Mouse (Mus musculus): ENCODE data around the gene Gm21883. TPM values are rescaled to one million over a fixed set of nuclear protein-coding genes. Genes with fewer than 3 reads are reported as not detected.
"Not testable (repeated sequence)": the region's sequence is repeated elsewhere in the genome, so short reads cannot be mapped to it uniquely, and the experiment has no call there.

Gm21883 gene
- polyA plus RNA-seq (2014; fragmentation: Nextera tagmentation; extraction: Ambion mirVana): not detected in 2 replicates

- DNase-seq (ENCODE audit: low spot score); H3K36me3 ChIP-seq (ENCODE audit: control insufficient read depth, insufficient read depth, low read length); ATAC-seq (ENCODE audit: low read depth); H3K27me3 ChIP-seq (replicated peaks; ENCODE audit: control insufficient read depth, insufficient read depth, low read length); H3K4me1 ChIP-seq (ENCODE audit: control insufficient read depth, insufficient read depth, low read length); H3K9me3 ChIP-seq (ENCODE audit: control insufficient read depth, low read length); H3K27ac ChIP-seq (replicated peaks; ENCODE audit: low read depth, low read length); H3K4me2 ChIP-seq (ENCODE audit: low read depth, low read length); H3K9ac ChIP-seq (ENCODE audit: low read depth, low read length); H3K4me3 ChIP-seq (ENCODE audit: low read depth, low read length): not testable (repeated sequence)
- no CpG with 5 or more reads among the region's 1 CpGs for WGBS
Measured at GRCm38 (mm10) chrX:31574183-31574582, at the start of gene Gm21883. Gm21883 (minus strand) TSS chrX:31574283.

GRCm38 (mm10) chrX:31618820-31619219 lies 44.7 kb upstream of the Gm21883 start, which contains the start of gene Spin2e:
Spin2e (minus strand) TSS chrX:31618920.
- not testable (repeated sequence) for H3K27me3 ChIP-seq (replicated peaks; ENCODE audit: control insufficient read depth, insufficient read depth, low read length); H3K4me2 ChIP-seq (ENCODE audit: low read depth, low read length); H3K9me3 ChIP-seq (ENCODE audit: control insufficient read depth, low read length); ATAC-seq (ENCODE audit: low read depth); H3K9ac ChIP-seq (ENCODE audit: low read depth, low read length); DNase-seq (ENCODE audit: low spot score); H3K36me3 ChIP-seq (ENCODE audit: control insufficient read depth, insufficient read depth, low read length); H3K4me3 ChIP-seq (ENCODE audit: low read depth, low read length); H3K4me1 ChIP-seq (ENCODE audit: control insufficient read depth, insufficient read depth, low read length); H3K27ac ChIP-seq (replicated peaks; ENCODE audit: low read depth, low read length)
- 100% methylated on average over 1 of the region's 2 CpGs for WGBS

Other genes starting within 250 kb of the Gm21883 start
- gene Btbd35f26, start 237.8 kb downstream of the Gm21883 start, polyA plus RNA-seq (2014; fragmentation: Nextera tagmentation; extraction: Ambion mirVana): not detected in 2 replicates
- not detected in 2 replicates for gene Btbd35f19, start 190.4 kb downstream of the Gm21883 start, polyA plus RNA-seq (2014; fragmentation: Nextera tagmentation; extraction: Ambion mirVana)
- not detected in 2 replicates for gene Spin2e, start 44.6 kb upstream of the Gm21883 start, polyA plus RNA-seq (2014; fragmentation: Nextera tagmentation; extraction: Ambion mirVana)
- gene Btbd35f25, start 142.9 kb upstream of the Gm21883 start, polyA plus RNA-seq (2014; fragmentation: Nextera tagmentation; extraction: Ambion mirVana): not detected in 2 replicates

All from embryonic facial prominence, embryonic 14.5 days (tissue).